ENCODE assay signal across 1 mouse cellular context in the genomic region with DNA sequence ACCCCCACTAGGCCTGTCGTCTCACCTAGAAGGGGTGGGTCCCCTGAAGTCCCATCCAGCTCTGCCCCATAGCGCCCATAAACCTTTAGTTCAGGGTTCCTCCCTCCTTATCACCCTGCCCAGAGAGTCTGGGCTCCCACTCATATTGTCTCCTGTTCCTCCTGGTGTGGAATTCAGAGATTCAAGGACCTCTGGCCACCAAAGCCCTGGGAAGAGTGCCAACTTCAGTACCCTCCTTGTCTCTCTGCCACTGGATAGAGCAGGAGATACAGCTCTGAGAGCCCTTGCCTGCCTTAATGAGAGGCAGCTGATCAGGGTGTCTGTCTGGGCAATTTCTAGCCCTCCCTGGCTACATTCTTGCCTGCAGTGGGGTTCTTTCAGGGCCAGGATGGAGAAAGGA.
A peak's percentile ranks its signal among the peaks of the same experiment; 100 is the strongest.
TF ChIP-seq lines count a peak whose summit lies in the region.

No protein-coding gene starts in this region.

TF ChIP-seq in MEL, 35 proteins besides CTCF, POLR2A, EP300 and RAD21:
- no peak for TF ChIP-seq MYB (IDR thresholded peaks at IDR 0.05; ENCODE audit: low read depth, low read length)
- TF ChIP-seq RCOR1 (IDR thresholded peaks at IDR 0.05; ENCODE audit: low read depth, low read length), result 0 out of 2 replicates have a peak, but pooled peaks have one; percentile 39
- TF ChIP-seq GATA1 (IDR thresholded peaks at IDR 0.05; ENCODE audit: low read depth, low read length), result 0 out of 2 replicates have a peak, but pooled peaks have one; percentile 20
